ENCODE assay signal across 16 mouse cellular contexts in genomic region chr1:152591746-152592498, GRCm38 (mm10).
DNase-seq lines count a peak whose midpoint lies in the region; ATAC-seq lines count a peak whose summit lies in the region.
"Had no signal": no experiment of that assay in that cellular context is flagged by ENCODE, and none has a peak within 500 bp of the region (broad histone marks: within the 10 kb centered on the region; RNA-seq: fewer than 3 reads in every experiment).

No protein-coding gene starts in this region.

- H3K9me3 ChIP-seq in heart, embryonic 13.5 days: no peaks in the 10 kb centered on the region
- no peaks in the 10 kb centered on the region for H3K9me3 ChIP-seq in liver, embryonic 12.5 days (replicated peaks)

- H3K36me3 ChIP-seq in heart, embryonic 13.5 days: peaks cover 24% of the 10 kb centered on the region
- no peaks in the 10 kb centered on the region for H3K36me3 ChIP-seq in liver, embryonic 12.5 days

- no peak for ATAC-seq in heart, embryonic 13.5 days (ENCODE audit: extremely low read depth, insufficient number of reproducible peaks, low FRiP score, low TSS enrichment)
- ATAC-seq in liver, embryonic 12.5 days: peak; percentile 78
- ATAC-seq: forebrain, embryonic 16.5 days had no signal

- H3K4me1 ChIP-seq in heart, embryonic 13.5 days: peaks cover 80% of the 10 kb centered on the region
- peaks cover 60% of the 10 kb centered on the region for H3K4me1 ChIP-seq in liver, embryonic 12.5 days

- no peak overlapping the region for H3K4me2 ChIP-seq in heart, embryonic 13.5 days
- H3K4me2 ChIP-seq in liver, embryonic 12.5 days: peak overlapping the region; percentile 62
- H3K4me2 ChIP-seq: hindbrain, embryonic 14.5 days; lung, embryonic 14.5 days had no signal

- H3K27ac ChIP-seq in heart, embryonic 13.5 days (replicated peaks): 0 out of 2 replicates have a peak overlapping the region, but pooled peaks have one; percentile 24
- peak overlapping the region; percentile 88 for H3K27ac ChIP-seq in liver, embryonic 12.5 days
- H3K27ac ChIP-seq: hindbrain, embryonic 14.5 days; kidney, postnatal 0 days; left cerebral cortex, adult 2 months had no signal

- intact Hi-C loops in heart, postnatal 10 days (cut with DNase I): no loop called here

- no peak overlapping the region for H3K9ac ChIP-seq in heart, embryonic 13.5 days
- H3K9ac ChIP-seq in liver, embryonic 12.5 days: peak overlapping the region; percentile 42
- H3K9ac ChIP-seq: hindbrain, embryonic 14.5 days; lung, embryonic 14.5 days had no signal

- no peaks in the 10 kb centered on the region for H3K27me3 ChIP-seq in heart, embryonic 13.5 days (replicated peaks)
- H3K27me3 ChIP-seq in liver, embryonic 12.5 days (replicated peaks): peaks cover 4% of the 10 kb centered on the region; the same call in 1 of the 2 replicates

- 74% methylated on average over 15 of the region's 15 CpGs for WGBS in heart, embryonic 13.5 days
- 75% methylated on average over 13 of the region's 15 CpGs for WGBS in liver, embryonic 12.5 days (ENCODE audit: insufficient replicate concordance)

- H3K4me3 ChIP-seq in heart, embryonic 13.5 days: no peak overlapping the region
- peak overlapping the region; percentile 25 for H3K4me3 ChIP-seq in liver, embryonic 12.5 days
- H3K4me3 ChIP-seq: left cerebral cortex, adult 2 months had no signal

- DNase-seq in heart, postnatal 10 days: no peak
- DNase-seq in thymus, postnatal 14 days: peak; percentile 19
- DNase-seq in thymus, postnatal 36 days: no peak
- no peak for DNase-seq in retina, embryonic 14.5 days (ENCODE audit: low spot score)
- no peak for DNase-seq in cerebellum, adult 9-11 months
- DNase-seq in embryo, embryonic 10.5 days (ENCODE audit: low spot score): no peak
- DNase-seq: cerebellum, adult 11-12 months; lung, embryonic 14.5 days; midbrain, embryonic 14.5 days; right cerebral cortex, postnatal 14 days had no signal
